Mouse (Mus musculus) forebrain, embryonic 12.5 days (tissue): Measurements from ENCODE around the gene Arg1. TPM values are rescaled to one million over a fixed set of nuclear protein-coding genes. Genes with fewer than 3 reads are reported as not detected.

ENCODE experiments used
- ATAC-seq: fragments of 200-750 bp; cut with Nextera tagmentation; 2 replicates; pipeline ENCODE4 v1.8.0; 2017; ENCODE audit warnings: moderate TSS enrichment; ENCODE audit not compliant: low FRiP score
- H3K27ac ChIP-seq: fragments of 300-500 bp; sonication (generic); 2 replicates; pipeline ENCODE4 v1.5.1; 2016; ENCODE audit warnings: mild to moderate bottlenecking
- H3K27me3 ChIP-seq: fragments of 300-500 bp; sonication (generic); 2 replicates; pipeline ENCODE4 v1.6.1; 2016; ENCODE audit warnings: mild to moderate bottlenecking
- H3K36me3 ChIP-seq: fragments of 300-500 bp; sonication (generic); replicated peaks from 2 replicates; pipeline ENCODE4 v1.6.1; 2016; ENCODE audit warnings: mild to moderate bottlenecking
- H3K4me1 ChIP-seq: fragments of 300-500 bp; sonication (generic); 2 replicates; pipeline ENCODE4 v1.6.1; 2016
- H3K4me2 ChIP-seq: fragments of 300-500 bp; sonication (generic); 2 replicates; pipeline ENCODE4 v1.6.1; 2016; ENCODE audit warnings: mild to moderate bottlenecking, moderate library complexity
- H3K4me3 ChIP-seq: fragments of 300-500 bp; sonication (generic); replicated peaks from 2 replicates; pipeline ENCODE4 v1.5.1; 2016; ENCODE audit warnings: mild to moderate bottlenecking
- H3K9ac ChIP-seq: fragments of 300-500 bp; sonication (generic); 2 replicates; pipeline ENCODE4 v1.6.1; 2016; ENCODE audit warnings: mild to moderate bottlenecking
- H3K9me3 ChIP-seq: fragments of 300-500 bp; sonication (generic); 2 replicates; pipeline ENCODE4 v1.6.1; 2016
- WGBS: fragments of 180-500 bp; shearing (Covaris S2); methylation state at CpG from one replicate; pipeline ENCODE4 v1.1.7; 2016; 5-methylcytosine and 5-hydroxymethylcytosine counted together
- polyA plus RNA-seq: library from polyadenylated mRNA; unstranded; fragments of >200 nt; fragmentation: Nextera tagmentation; extraction: Ambion mirVana; gene quantifications from 2 replicates; pipeline ENCODE4 v1.2.1, GENCODE M21; 2016

The Arg1 gene
- polyA plus RNA-seq, 1 experiment from 2014 or later, result 2.9 TPM

DNA sequence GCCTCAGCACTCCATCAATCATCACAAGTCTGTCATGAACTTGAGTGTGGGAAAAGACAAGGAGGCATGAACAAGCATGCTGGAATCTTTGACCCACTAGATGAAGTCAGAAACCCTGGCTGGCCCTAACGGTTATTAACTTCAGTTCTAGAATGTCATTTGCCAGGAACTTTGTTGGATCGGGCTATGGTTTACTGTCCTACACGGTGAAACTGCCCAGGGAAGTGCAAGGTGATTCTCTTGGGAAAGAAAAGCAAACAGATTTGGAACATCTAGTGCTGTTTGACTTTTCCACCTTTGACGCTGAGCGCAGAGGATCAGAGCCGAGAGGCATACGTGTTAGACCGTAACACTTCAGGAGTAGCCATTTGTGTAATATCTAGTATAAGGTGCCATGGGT lies 24.3 kb upstream of the Arg1 start:
- Histone ChIP-seq H3K27ac (no peak overlapping the region), H3K36me3 (no peaks in the 10 kb centered on the region), H3K27me3 (no peaks in the 10 kb centered on the region), H3K9ac (no peak overlapping the region), H3K4me1 (no peaks in the 10 kb centered on the region), H3K9me3 (no peaks in the 10 kb centered on the region), H3K4me3 (no peak overlapping the region), H3K4me2 (no peak overlapping the region)
- ATAC-seq, result no peak
- 91% methylated on average over 8 of the region's 8 CpGs for WGBS

DNA sequence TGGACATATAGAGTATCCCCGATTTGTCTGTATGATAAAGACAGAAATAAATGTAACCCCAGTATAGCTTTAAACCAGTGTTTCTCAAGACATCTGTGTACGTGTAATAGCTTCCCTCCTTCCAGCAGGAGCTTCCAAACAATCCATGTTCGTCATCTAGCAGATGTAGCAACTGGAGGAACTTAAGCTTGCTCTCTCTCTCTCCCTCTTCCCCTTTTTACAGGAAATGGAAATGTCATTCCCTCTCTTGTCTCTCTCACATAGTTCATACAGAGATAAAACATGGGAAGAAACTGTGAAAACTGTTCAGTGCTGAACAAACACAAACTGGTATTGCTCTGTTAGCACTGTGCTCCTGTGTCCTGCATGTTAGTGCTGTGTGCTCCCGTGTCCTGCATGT lies 22.9 kb upstream of the Arg1 start:
- Histone ChIP-seq H3K9ac (no peak overlapping the region), H3K27me3 (no peaks in the 10 kb centered on the region), H3K4me3 (no peak overlapping the region), H3K9me3 (no peaks in the 10 kb centered on the region), H3K4me2 (no peak overlapping the region), H3K27ac (no peak overlapping the region), H3K4me1 (no peaks in the 10 kb centered on the region), H3K36me3 (no peaks in the 10 kb centered on the region)
- 80% methylated on average over 4 of the region's 4 CpGs for WGBS
- no peak for ATAC-seq

DNA sequence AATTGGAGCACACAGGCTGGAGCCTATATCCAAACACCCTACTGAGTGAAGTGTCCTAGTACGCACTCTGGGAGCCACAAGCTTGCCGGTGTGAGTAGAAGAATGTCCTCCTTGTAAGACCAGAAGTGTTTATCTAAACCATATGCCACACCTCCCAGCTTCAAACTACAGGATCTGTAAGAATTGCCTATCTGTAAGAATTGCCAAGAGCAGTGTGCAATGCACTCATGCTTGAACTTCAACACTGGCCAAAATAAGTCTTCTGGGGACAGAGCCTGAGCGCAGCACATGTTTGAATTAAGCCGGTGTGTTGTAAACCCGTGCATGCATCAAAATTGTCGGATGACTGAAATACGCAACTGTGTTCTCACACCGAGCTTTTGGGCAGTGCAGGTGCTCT lies 21.0 kb upstream of the Arg1 start:
- H3K9me3 ChIP-seq, result no peaks in the 10 kb centered on the region
- no peaks in the 10 kb centered on the region for H3K4me1 ChIP-seq
- H3K36me3 ChIP-seq, result no peaks in the 10 kb centered on the region
- H3K4me3 ChIP-seq, result no peak overlapping the region
- H3K4me2 ChIP-seq, result no peak overlapping the region
- no peak overlapping the region for H3K27ac ChIP-seq
- no peak overlapping the region for H3K9ac ChIP-seq
- 93% methylated on average over 8 of the region's 8 CpGs for WGBS
- no peak for ATAC-seq
- no peaks in the 10 kb centered on the region for H3K27me3 ChIP-seq

DNA sequence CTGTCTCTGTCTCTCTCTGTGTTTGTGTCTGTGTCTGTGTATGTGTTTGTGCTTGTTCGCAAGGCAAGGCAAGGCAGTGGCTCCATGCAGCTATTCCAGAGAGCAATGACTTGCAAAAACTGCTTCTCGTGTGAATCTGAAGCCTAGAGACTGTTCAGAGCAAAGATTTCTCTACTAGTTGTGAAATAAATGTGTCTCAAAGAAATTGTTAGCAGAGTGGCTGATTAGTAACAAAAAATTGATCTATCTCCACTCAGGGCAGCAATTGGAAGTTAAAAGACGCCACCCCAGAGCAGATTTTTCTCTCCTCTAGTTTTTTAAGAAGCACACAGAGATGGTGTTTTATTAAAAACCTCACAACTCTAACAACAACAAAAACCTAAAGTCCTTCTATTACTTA lies 20.6 kb upstream of the Arg1 start:
- Histone ChIP-seq H3K4me2 (no peak overlapping the region), H3K9me3 (no peaks in the 10 kb centered on the region), H3K27ac (no peak overlapping the region), H3K4me1 (no peaks in the 10 kb centered on the region), H3K9ac (no peak overlapping the region), H3K36me3 (no peaks in the 10 kb centered on the region), H3K27me3 (no peaks in the 10 kb centered on the region), H3K4me3 (no peak overlapping the region)
- WGBS, result 91% methylated on average over 3 of the region's 3 CpGs
- no peak for ATAC-seq

DNA sequence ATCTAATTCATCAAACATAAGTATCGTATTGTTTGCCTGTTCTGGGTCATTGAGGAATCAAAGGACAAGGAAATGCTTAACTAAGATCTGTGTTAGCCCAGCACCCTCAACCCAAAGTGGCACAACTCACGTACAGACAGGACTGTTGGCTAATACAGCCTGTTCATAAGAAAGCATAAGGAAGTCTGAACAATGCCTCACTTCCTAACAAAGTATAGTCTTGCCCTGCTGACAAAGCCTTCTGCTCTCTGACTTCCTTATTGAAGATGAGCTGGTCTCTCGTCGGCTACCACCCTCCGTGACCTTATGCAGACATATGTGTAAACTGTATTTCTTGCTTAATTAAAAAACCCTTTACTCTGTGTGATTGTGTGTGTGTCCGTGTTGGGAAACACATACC lies 2.9 kb upstream of the Arg1 start:
- Histone ChIP-seq H3K27me3 (no peaks in the 10 kb centered on the region), H3K4me2 (no peak overlapping the region), H3K27ac (no peak overlapping the region), H3K9me3 (no peaks in the 10 kb centered on the region), H3K9ac (no peak overlapping the region), H3K36me3 (no peaks in the 10 kb centered on the region), H3K4me3 (no peak overlapping the region), H3K4me1 (peaks cover 6% of the 10 kb centered on the region; the same call in 1 of the 2 replicates)
- no peak for ATAC-seq
- WGBS, result 83% methylated on average over 6 of the region's 6 CpGs

DNA sequence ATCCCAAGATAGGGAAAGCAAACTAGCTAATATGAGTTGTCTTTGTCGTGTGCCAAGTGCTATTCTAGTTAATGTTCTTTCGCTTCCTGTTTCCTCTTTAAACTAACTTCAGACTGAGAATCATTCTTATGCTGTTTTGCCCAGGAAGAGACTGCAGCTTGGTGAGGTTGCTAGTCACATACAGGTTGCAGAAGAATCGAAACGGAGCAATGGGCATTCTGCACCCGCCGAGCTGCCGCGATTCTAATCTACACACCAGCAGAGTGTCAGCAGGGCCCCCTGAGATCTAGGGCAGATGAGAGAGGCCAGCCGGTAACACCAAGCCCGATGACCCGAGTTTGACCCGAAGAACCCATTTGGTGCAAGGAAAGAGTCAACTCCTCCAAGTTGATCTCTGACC lies 788 bp upstream of the Arg1 start:
- Histone ChIP-seq H3K9me3 (no peaks in the 10 kb centered on the region), H3K4me3 (no peak overlapping the region), H3K4me1 (peaks cover 6% of the 10 kb centered on the region; the same call in 1 of the 2 replicates), H3K36me3 (no peaks in the 10 kb centered on the region), H3K27me3 (no peaks in the 10 kb centered on the region), H3K9ac (no peak overlapping the region), H3K4me2 (no peak overlapping the region), H3K27ac (no peak overlapping the region)
- 59% methylated on average over 12 of the region's 12 CpGs for WGBS
- ATAC-seq, result no peak

DNA sequence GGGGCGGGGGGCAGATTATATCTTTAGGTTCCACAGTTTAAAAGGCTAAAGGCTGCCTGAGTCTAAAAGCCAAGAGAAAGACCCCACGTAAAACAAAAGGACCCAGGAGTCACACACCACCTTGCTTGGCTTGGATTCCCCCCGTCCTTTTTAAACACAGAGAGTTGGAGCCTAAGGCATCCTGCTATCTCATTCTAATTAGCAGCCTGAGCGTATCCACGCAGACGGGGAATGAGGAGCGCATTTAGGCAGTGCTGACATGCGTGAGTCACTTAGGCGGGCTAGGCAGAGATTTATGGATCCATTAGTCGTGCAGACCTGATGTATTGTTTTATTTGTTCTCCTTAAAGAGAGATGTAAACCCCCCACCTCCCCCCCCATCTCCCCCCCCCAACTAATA lies 904 bp downstream of the Arg1 start:
- ATAC-seq, result peak; percentile 51; the same call in 1 of the 2 replicates
- Histone ChIP-seq H3K36me3 (no peaks in the 10 kb centered on the region), H3K9me3 (no peaks in the 10 kb centered on the region), H3K4me1 (peaks cover 6% of the 10 kb centered on the region; the same call in 1 of the 2 replicates), H3K27ac (no peak overlapping the region), H3K4me3 (no peak overlapping the region), H3K27me3 (no peaks in the 10 kb centered on the region), H3K4me2 (no peak overlapping the region), H3K9ac (no peak overlapping the region)
- 51% methylated on average over 10 of the region's 10 CpGs for WGBS

DNA sequence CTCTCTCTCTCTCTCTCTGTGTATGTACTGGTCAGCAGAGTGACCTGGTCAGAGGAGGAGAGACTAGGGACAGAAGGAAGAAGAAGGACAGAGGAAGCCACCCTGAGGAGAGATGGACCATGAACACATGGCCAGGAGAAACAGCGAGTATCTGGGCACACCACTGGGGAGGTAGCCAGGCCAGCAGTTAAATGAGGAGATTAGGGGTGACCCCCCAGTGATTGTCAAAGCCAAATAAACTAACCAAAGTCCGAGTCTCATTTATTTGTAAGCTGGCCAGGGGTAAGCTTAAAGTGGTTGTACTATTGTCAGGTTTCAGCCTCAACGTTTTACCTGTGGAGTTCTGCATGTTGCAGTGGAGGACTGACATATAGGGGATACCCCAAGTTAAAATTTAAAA lies 3.0 kb downstream of the Arg1 start:
- H3K27me3 ChIP-seq, result no peaks in the 10 kb centered on the region
- H3K36me3 ChIP-seq, result no peaks in the 10 kb centered on the region
- H3K4me1 ChIP-seq, result peaks cover 6% of the 10 kb centered on the region; the same call in 1 of the 2 replicates
- no peak overlapping the region for H3K27ac ChIP-seq
- ATAC-seq, result no peak
- no peak overlapping the region for H3K4me2 ChIP-seq
- WGBS, result 73% methylated on average over 3 of the region's 3 CpGs
- no peak overlapping the region for H3K9ac ChIP-seq
- H3K4me3 ChIP-seq, result no peak overlapping the region
- H3K9me3 ChIP-seq, result no peaks in the 10 kb centered on the region

DNA sequence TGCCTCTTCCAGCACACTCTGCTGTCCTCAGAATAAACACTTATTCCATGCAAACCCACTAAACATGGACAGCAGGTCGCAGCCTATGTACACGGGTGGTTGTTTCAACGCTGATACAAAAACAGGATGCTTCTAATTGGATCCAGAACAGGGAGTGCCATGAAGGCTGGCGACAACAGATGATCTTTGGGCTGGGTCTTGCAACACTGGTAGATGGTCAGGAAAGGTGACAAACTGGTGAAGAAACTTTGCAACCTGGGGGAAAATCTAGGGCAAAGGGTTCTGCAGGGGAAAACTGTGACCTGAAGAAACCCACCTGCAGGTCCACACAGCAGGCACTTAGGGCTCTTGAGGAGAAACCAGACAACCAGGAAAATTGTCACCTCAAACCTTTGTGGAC lies 4.3 kb downstream of the Arg1 start:
- Histone ChIP-seq H3K9ac (no peak overlapping the region), H3K36me3 (0 out of 2 replicates have a peak, but pooled peaks cover 5% of the 10 kb centered on the region), H3K4me2 (no peak overlapping the region), H3K9me3 (no peaks in the 10 kb centered on the region), H3K27ac (no peak overlapping the region), H3K4me1 (peaks cover 6% of the 10 kb centered on the region; the same call in 1 of the 2 replicates), H3K27me3 (no peaks in the 10 kb centered on the region), H3K4me3 (no peak overlapping the region)
- no peak for ATAC-seq
- 80% methylated on average over 4 of the region's 4 CpGs for WGBS

DNA sequence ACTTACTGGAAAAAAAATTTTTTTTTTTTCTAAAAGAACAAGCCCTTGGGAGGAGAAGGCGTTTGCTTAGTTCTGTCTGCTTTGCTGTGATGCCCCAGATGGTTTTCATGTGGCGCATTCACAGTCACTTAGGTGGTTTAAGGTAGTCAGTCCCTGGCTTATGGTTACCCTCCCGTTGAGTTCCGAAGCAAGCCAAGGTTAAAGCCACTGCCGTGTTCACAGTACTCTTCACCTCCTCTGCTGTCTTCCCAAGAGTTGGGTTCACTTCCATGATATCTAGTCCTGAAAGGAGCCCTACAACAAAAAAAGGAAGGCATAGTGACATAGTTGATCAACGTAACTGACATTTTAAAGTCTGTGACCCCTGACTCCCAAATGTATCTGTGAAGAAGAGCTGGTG lies 11.8 kb downstream of the Arg1 start:
- H3K27me3 ChIP-seq, result no peaks in the 10 kb centered on the region
- no peak overlapping the region for H3K27ac ChIP-seq
- peaks cover 59% of the 10 kb centered on the region for H3K36me3 ChIP-seq
- H3K9ac ChIP-seq, result no peak overlapping the region
- no peak overlapping the region for H3K4me2 ChIP-seq
- no peak overlapping the region for H3K4me3 ChIP-seq
- WGBS, result 92% methylated on average over 6 of the region's 6 CpGs
- ATAC-seq, result no peak
- H3K4me1 ChIP-seq, result no peaks in the 10 kb centered on the region
- no peaks in the 10 kb centered on the region for H3K9me3 ChIP-seq

DNA sequence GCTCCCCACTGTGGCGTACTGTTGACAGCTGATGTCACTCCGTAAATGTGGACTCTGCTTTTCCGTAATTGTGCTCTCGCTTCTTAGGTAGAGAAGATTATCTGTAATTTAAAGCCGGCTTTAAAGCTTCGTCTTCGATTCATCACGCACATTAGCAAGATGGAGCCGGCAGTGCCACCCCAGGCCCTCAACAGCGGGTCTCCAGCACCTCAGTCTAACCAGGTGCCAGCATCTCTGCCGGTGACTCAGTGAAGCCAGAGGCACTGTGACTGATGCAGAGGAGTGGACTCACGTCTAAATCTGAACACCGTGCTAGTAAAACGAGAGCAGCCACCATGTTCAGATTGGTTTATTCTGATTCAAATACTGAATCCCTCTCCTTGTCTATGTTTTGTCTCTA lies 14.7 kb downstream of the Arg1 start:
- peaks cover 83% of the 10 kb centered on the region for H3K36me3 ChIP-seq
- ATAC-seq, result no peak
- no peaks in the 10 kb centered on the region for H3K4me1 ChIP-seq
- WGBS, result 94% methylated on average over 14 of the region's 14 CpGs
- H3K9me3 ChIP-seq, result no peaks in the 10 kb centered on the region
- no peaks in the 10 kb centered on the region for H3K27me3 ChIP-seq
- H3K4me3 ChIP-seq, result no peak overlapping the region
- H3K9ac ChIP-seq, result no peak overlapping the region
- no peak overlapping the region for H3K4me2 ChIP-seq
- H3K27ac ChIP-seq, result no peak overlapping the region

DNA sequence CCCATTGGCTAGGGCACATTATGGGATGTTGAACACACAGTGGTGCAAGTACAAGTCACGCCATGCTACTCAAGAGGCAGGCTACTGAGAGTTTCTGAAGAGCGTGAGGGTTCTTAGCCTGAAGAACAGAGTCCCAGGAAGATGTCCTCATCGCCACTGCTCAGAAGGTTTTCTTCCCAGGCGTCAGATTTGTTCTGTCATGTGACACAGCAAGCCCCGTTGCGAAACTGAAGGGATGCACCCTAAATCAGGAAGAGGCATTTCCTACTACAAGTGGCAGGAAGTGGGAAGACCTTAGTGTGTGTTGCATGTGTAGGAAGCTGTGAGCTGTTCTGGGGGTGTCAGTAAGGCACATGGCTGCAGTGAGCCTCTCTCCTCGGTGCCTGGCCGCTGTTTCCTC lies 16.1 kb downstream of the Arg1 start:
- Histone ChIP-seq H3K9me3 (no peaks in the 10 kb centered on the region), H3K4me1 (no peaks in the 10 kb centered on the region), H3K4me2 (no peak overlapping the region), H3K27me3 (no peaks in the 10 kb centered on the region), H3K4me3 (no peak overlapping the region), H3K9ac (no peak overlapping the region), H3K36me3 (peaks cover 93% of the 10 kb centered on the region), H3K27ac (no peak overlapping the region)
- 95% methylated on average over 8 of the region's 8 CpGs for WGBS
- no peak for ATAC-seq

DNA sequence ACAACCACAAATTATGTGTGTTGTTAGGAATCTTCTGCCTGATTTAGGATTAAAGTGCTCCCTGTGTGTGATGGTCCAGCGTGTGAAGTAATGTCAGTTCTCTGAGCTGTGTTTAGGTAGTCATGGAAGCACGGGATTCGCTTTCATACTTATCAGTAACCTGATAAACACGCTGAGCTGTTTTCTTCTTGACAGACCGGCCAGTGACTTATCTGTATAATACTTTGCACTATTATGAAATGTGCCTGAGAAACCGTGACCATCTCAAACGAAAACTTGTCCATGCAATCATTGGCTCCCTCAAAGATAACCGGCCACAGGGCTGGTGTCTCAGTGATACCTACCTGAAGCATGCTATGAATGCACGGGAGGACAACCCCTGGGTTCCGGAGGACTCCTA lies 21.7 kb downstream of the Arg1 start:
- H3K4me2 ChIP-seq, result no peak overlapping the region
- no peak overlapping the region for H3K4me3 ChIP-seq
- WGBS, result 96% methylated on average over 10 of the region's 10 CpGs
- no peak for ATAC-seq
- peaks cover 95% of the 10 kb centered on the region for H3K36me3 ChIP-seq
- no peaks in the 10 kb centered on the region for H3K27me3 ChIP-seq
- no peaks in the 10 kb centered on the region for H3K4me1 ChIP-seq
- H3K27ac ChIP-seq, result no peak overlapping the region
- no peaks in the 10 kb centered on the region for H3K9me3 ChIP-seq
- H3K9ac ChIP-seq, result no peak overlapping the region

DNA sequence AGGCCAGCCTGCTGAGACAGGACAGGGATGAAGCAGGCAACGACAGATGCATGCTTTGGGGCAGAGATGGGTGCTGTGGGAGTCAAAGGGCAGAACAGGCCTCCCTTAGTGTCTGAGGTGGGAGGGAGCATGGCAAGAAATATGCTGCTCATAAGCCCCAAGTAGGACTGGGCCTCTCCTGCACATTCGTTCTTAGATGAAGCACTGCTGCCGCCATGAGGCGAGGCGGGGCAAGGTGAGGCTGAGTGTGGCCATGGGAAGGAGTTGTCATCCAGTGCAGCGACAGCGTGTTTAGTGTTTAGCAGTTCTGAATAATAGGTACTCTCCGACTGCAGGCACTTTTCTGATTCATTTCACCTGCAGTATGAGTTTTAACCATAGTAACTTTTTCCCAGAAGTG lies 31.4 kb downstream of the Arg1 start:
- H3K4me1 ChIP-seq, result no peaks in the 10 kb centered on the region
- peaks cover 80% of the 10 kb centered on the region for H3K36me3 ChIP-seq
- no peaks in the 10 kb centered on the region for H3K27me3 ChIP-seq
- H3K4me2 ChIP-seq, result no peak overlapping the region
- no peak for ATAC-seq
- H3K9me3 ChIP-seq, result no peaks in the 10 kb centered on the region
- no peak overlapping the region for H3K9ac ChIP-seq
- 89% methylated on average over 8 of the region's 8 CpGs for WGBS
- no peak overlapping the region for H3K27ac ChIP-seq
- H3K4me3 ChIP-seq, result no peak overlapping the region
